Mouse (Mus musculus) MEL (cell line): ENCODE results near the gene Zfp961. TPM values are rescaled to one million over a fixed set of nuclear protein-coding genes. Genes with fewer than 3 reads are reported as not detected.
A peak's percentile ranks its signal among the peaks of the same experiment; 100 is the strongest.

ENCODE experiments used
- DNase-seq: peaks from one replicate; pipeline ENCODE4 v3.0.0; 2011; ENCODE audit warnings: low read depth, low spot score
- H3K27ac ChIP-seq: 2 replicates; pipeline ENCODE4 v1.5.1; 2012; ENCODE audit warnings: low read depth, mild to moderate bottlenecking, control low read depth, low read length, moderate library complexity; ENCODE audit not compliant: control insufficient read depth
- H3K27me3 ChIP-seq, 2 experiments: fragments of 150-350 bp in 1 of 2; sonication (generic) in 1 of 2; 2 replicates each; pipeline ENCODE4 v1.6.1; 2012; ENCODE audit warnings: low read length in 2 of 2, mild to moderate bottlenecking in 2 of 2, improper control_type of control experiment in 1 of 2, moderate library complexity in 1 of 2; ENCODE audit not compliant: insufficient read depth in 2 of 2, control insufficient read depth in 1 of 2
- H3K36me3 ChIP-seq, 2 experiments: 2 replicates each; pipeline ENCODE4 v1.6.1; 2012 to 2014; ENCODE audit warnings: low read length in 2 of 2, improper control_type of control experiment in 1 of 2, inconsistent platforms in 1 of 2, mild to moderate bottlenecking in 1 of 2; ENCODE audit not compliant: insufficient read depth in 2 of 2, control insufficient read depth in 1 of 2
- H3K4me1 ChIP-seq, 2 experiments: fragments of 150-350 bp in 1 of 2; sonication (generic) in 1 of 2; 2 replicates each; pipeline ENCODE4 v1.6.1; 2012; ENCODE audit warnings: low read length in 2 of 2, improper control_type of control experiment in 1 of 2, mild to moderate bottlenecking in 1 of 2; ENCODE audit not compliant: insufficient read depth in 2 of 2, control insufficient read depth in 1 of 2
- H3K4me3 ChIP-seq, 2 experiments: fragments of 150-350 bp in 1 of 2; sonication (generic) in 1 of 2; 2 replicates each; pipeline ENCODE4 v1.5.1; 2012; ENCODE audit warnings: low read depth in 2 of 2, low read length in 2 of 2, mild to moderate bottlenecking in 2 of 2, moderate library complexity in 2 of 2, control low read depth in 1 of 2, improper control_type of control experiment in 1 of 2; ENCODE audit not compliant: control insufficient read depth in 1 of 2, insufficient read depth in 1 of 2
- H3K79me2 ChIP-seq: 2 replicates; pipeline ENCODE4 v1.6.1; 2012; ENCODE audit warnings: mild to moderate bottlenecking, low read length, moderate library complexity; ENCODE audit not compliant: control insufficient read depth, poor library complexity, insufficient read depth
- H3K9ac ChIP-seq: 2 replicates; pipeline ENCODE4 v1.6.1; 2012; ENCODE audit warnings: low read depth, mild to moderate bottlenecking, control low read depth, low read length, moderate library complexity; ENCODE audit not compliant: control insufficient read depth, poor library complexity, severe bottlenecking
- H3K9me3 ChIP-seq: fragments of 150-350 bp; sonication (generic); replicated peaks from 2 replicates; pipeline ENCODE4 v1.6.1; 2012; ENCODE audit warnings: mild to moderate bottlenecking, low read length, improper control_type of control experiment, moderate library complexity; ENCODE audit not compliant: insufficient read depth
- BHLHE40 ChIP-seq: IDR thresholded peaks from 2 replicates; pipeline ENCODE4 v1.6.1; 2012; ENCODE audit warnings: low read depth, mild to moderate bottlenecking, inconsistent platforms, low read length, improper control_type of control experiment, borderline replicate concordance
- CHD1 ChIP-seq: IDR thresholded peaks from 2 replicates; pipeline ENCODE4 v1.6.1; 2012; ENCODE audit warnings: low read depth, mild to moderate bottlenecking, inconsistent platforms, low read length, improper control_type of control experiment
- CHD2 ChIP-seq: IDR thresholded peaks from 2 replicates; pipeline ENCODE4 v1.6.1; 2011; ENCODE audit warnings: low read length, improper control_type of control experiment
- CTCF ChIP-seq, 3 experiments: IDR thresholded peaks in 2 of 3; conservative IDR thresholded peaks in 1 of 3; 2 replicates each; pipeline ENCODE4 v1.5.1; 2011 to 2012; ENCODE audit warnings: low read length in 3 of 3, low read depth in 2 of 3, mild to moderate bottlenecking in 2 of 3, improper control_type of control experiment in 1 of 3, inconsistent platforms in 1 of 3, mixed read lengths in 1 of 3, moderate library complexity in 1 of 3; ENCODE audit not compliant: control insufficient read depth in 1 of 3, insufficient read depth in 1 of 3, poor library complexity in 1 of 3, severe bottlenecking in 1 of 3
- E2F4 ChIP-seq: IDR thresholded peaks from 2 replicates; pipeline ENCODE4 v1.6.1; 2011; ENCODE audit warnings: low read depth, low read length, improper control_type of control experiment, borderline replicate concordance
- ELF1 ChIP-seq: IDR thresholded peaks from 2 replicates; pipeline ENCODE4 v1.6.1; 2014; ENCODE audit warnings: low read depth, mild to moderate bottlenecking, inconsistent platforms, low read length, improper control_type of control experiment, moderate library complexity
- EP300 ChIP-seq, 2 experiments: IDR thresholded peaks; 2 replicates each; pipeline ENCODE4 v1.6.1; 2011; ENCODE audit warnings: improper control_type of control experiment in 2 of 2, low read length in 2 of 2, low read depth in 1 of 2, mild to moderate bottlenecking in 1 of 2
- ETS1 ChIP-seq: IDR thresholded peaks from 2 replicates; pipeline ENCODE4 v1.6.1; 2012; ENCODE audit warnings: low read depth, mild to moderate bottlenecking, inconsistent platforms, low read length, improper control_type of control experiment, moderate library complexity
- GABPA ChIP-seq: IDR thresholded peaks from 2 replicates; pipeline ENCODE4 v1.6.1; 2012; ENCODE audit warnings: low read depth, mild to moderate bottlenecking, inconsistent platforms, low read length, improper control_type of control experiment, moderate library complexity
- GATA1 ChIP-seq: IDR thresholded peaks from 2 replicates; pipeline ENCODE4 v1.6.1; 2011; ENCODE audit warnings: low read depth, low read length, improper control_type of control experiment
- HCFC1 ChIP-seq: IDR thresholded peaks from 2 replicates; pipeline ENCODE4 v1.6.1; 2012; ENCODE audit warnings: low read depth, mild to moderate bottlenecking, inconsistent platforms, low read length, improper control_type of control experiment, moderate library complexity
- JUND ChIP-seq: IDR thresholded peaks from 2 replicates; pipeline ENCODE4 v1.6.1; 2011; ENCODE audit warnings: low read depth, mild to moderate bottlenecking, improper control_type of control experiment, low read length
- KAT2A ChIP-seq: conservative IDR thresholded peaks from 2 replicates; pipeline ENCODE4 v1.6.1; 2012; ENCODE audit warnings: low read depth, low read length, improper control_type of control experiment, inconsistent platforms
- MAFK ChIP-seq: IDR thresholded peaks from 2 replicates; pipeline ENCODE4 v1.6.1; 2011; ENCODE audit warnings: low read depth, mild to moderate bottlenecking, low read length, improper control_type of control experiment, borderline replicate concordance
- MAX ChIP-seq: IDR thresholded peaks from 2 replicates; pipeline ENCODE4 v1.6.1; 2011; ENCODE audit warnings: low read length, improper control_type of control experiment
- MAZ ChIP-seq: IDR thresholded peaks from 2 replicates; pipeline ENCODE4 v1.6.1; 2012; ENCODE audit warnings: low read depth, mild to moderate bottlenecking, inconsistent platforms, low read length, improper control_type of control experiment
- MXI1 ChIP-seq: IDR thresholded peaks from 2 replicates; pipeline ENCODE4 v1.6.1; 2011; ENCODE audit warnings: mild to moderate bottlenecking, low read depth, low read length, improper control_type of control experiment
- MYB ChIP-seq: IDR thresholded peaks from 2 replicates; pipeline ENCODE4 v1.6.1; 2011; ENCODE audit warnings: mild to moderate bottlenecking, low read depth, low read length, improper control_type of control experiment
- MYC ChIP-seq: IDR thresholded peaks from 2 replicates; pipeline ENCODE4 v1.6.1; 2011; ENCODE audit warnings: low read depth, mild to moderate bottlenecking, low read length, improper control_type of control experiment, moderate library complexity
- NELFE ChIP-seq: IDR thresholded peaks from 2 replicates; pipeline ENCODE4 v1.6.1; 2011; ENCODE audit warnings: low read depth, low read length, improper control_type of control experiment
- NRF1 ChIP-seq: IDR thresholded peaks from 2 replicates; pipeline ENCODE4 v1.6.1; 2014; ENCODE audit warnings: low read depth, mild to moderate bottlenecking, inconsistent platforms, low read length, improper control_type of control experiment, moderate library complexity; ENCODE audit not compliant: poor library complexity, insufficient read depth, severe bottlenecking
- POLR2A ChIP-seq, 2 experiments: IDR thresholded peaks; 2 replicates each; pipeline ENCODE4 v1.6.1; 2011 to 2012; ENCODE audit warnings: low read length in 2 of 2, mild to moderate bottlenecking in 2 of 2, control low read depth in 1 of 2, improper control_type of control experiment in 1 of 2, low read depth in 1 of 2, moderate library complexity in 1 of 2; ENCODE audit not compliant: control insufficient read depth in 1 of 2, insufficient read depth in 1 of 2, poor library complexity in 1 of 2
- POLR2AphosphoS2 ChIP-seq: IDR thresholded peaks from 2 replicates; pipeline ENCODE4 v1.6.1; 2011; ENCODE audit warnings: low read length, improper control_type of control experiment
- POLR2AphosphoS5 ChIP-seq: IDR thresholded peaks from 2 replicates; pipeline ENCODE4 v1.6.1; 2012; ENCODE audit warnings: low read depth, borderline replicate concordance, mild to moderate bottlenecking, inconsistent platforms, low read length, moderate library complexity, mixed read lengths
- RAD21 ChIP-seq: IDR thresholded peaks from 2 replicates; pipeline ENCODE4 v1.6.1; 2011; ENCODE audit warnings: mild to moderate bottlenecking, low read depth, low read length, improper control_type of control experiment
- SIN3A ChIP-seq: IDR thresholded peaks from 2 replicates; pipeline ENCODE4 v1.6.1; 2012; ENCODE audit warnings: low read length, improper control_type of control experiment, inconsistent platforms
- SMC3 ChIP-seq: IDR thresholded peaks from 2 replicates; pipeline ENCODE4 v1.6.1; 2011; ENCODE audit warnings: low read depth, low read length, improper control_type of control experiment
- TAL1 ChIP-seq: IDR thresholded peaks from 2 replicates; pipeline ENCODE4 v1.6.1; 2012; ENCODE audit warnings: mild to moderate bottlenecking, inconsistent platforms, low read length, moderate library complexity, mixed read lengths
- TBP ChIP-seq: IDR thresholded peaks from 2 replicates; pipeline ENCODE4 v1.8.0; 2011; ENCODE audit warnings: low read depth, low read length, improper control_type of control experiment
- TCF12 ChIP-seq: IDR thresholded peaks from 2 replicates; pipeline ENCODE4 v1.6.1; 2014; ENCODE audit warnings: low read depth, mild to moderate bottlenecking, inconsistent platforms, low read length, improper control_type of control experiment, moderate library complexity
- UBTF ChIP-seq: IDR thresholded peaks from 2 replicates; pipeline ENCODE4 v1.6.1; 2012; ENCODE audit warnings: low read depth, mild to moderate bottlenecking, inconsistent platforms, low read length, improper control_type of control experiment, moderate library complexity, borderline replicate concordance; ENCODE audit not compliant: insufficient read depth
- USF1 ChIP-seq: IDR thresholded peaks from 2 replicates; pipeline ENCODE4 v1.6.1; 2014; ENCODE audit warnings: low read depth, mild to moderate bottlenecking, inconsistent platforms, low read length, improper control_type of control experiment, moderate library complexity
- USF2 ChIP-seq, 2 experiments: IDR thresholded peaks; 2 replicates each; pipeline ENCODE4 v1.6.1; 2011 to 2012; ENCODE audit warnings: improper control_type of control experiment in 2 of 2, low read length in 2 of 2, borderline replicate concordance in 1 of 2, inconsistent platforms in 1 of 2, low read depth in 1 of 2, mild to moderate bottlenecking in 1 of 2; ENCODE audit not compliant: insufficient read depth in 1 of 2
- ZC3H11A ChIP-seq: IDR thresholded peaks from 2 replicates; pipeline ENCODE4 v1.6.1; 2012; ENCODE audit warnings: low read depth, mild to moderate bottlenecking, inconsistent platforms, low read length, improper control_type of control experiment
- ZKSCAN1 ChIP-seq: IDR thresholded peaks from 2 replicates; pipeline ENCODE4 v1.6.1; 2012; ENCODE audit warnings: low read depth, mild to moderate bottlenecking, inconsistent platforms, low read length, improper control_type of control experiment, moderate library complexity
- ZMIZ1 ChIP-seq: IDR thresholded peaks from 2 replicates; pipeline ENCODE4 v1.6.1; 2012; ENCODE audit warnings: low read depth, mild to moderate bottlenecking, inconsistent platforms, low read length, improper control_type of control experiment, moderate library complexity
- polyA plus RNA-seq, 2 experiments: library from polyadenylated mRNA; stranded (reverse) in 1 of 2; unstranded in 1 of 2; fragments of >175 nt in 1 of 2; fragments of >200 nt in 1 of 2; gene quantifications; 2 replicates each; pipeline versions ENCODE4 v1.2.1 to v1.2.4; 2012; ENCODE audit warnings: low replicate concordance in 2 of 2, low read depth in 1 of 2; ENCODE audit not compliant: insufficient read length in 2 of 2, insufficient read depth in 1 of 2, missing spikeins in 1 of 2
- total RNA-seq: library from RNA; depleted of rRNA; stranded (reverse); fragments of 300-350 nt; gene quantifications from 2 replicates; pipeline ENCODE4 v1.2.3, GENCODE M21; 2012

Gene Zfp961
- total and polyA plus RNA-seq, 3 experiments: 26.1 to 30.6 TPM; not detected in 1

DNA sequence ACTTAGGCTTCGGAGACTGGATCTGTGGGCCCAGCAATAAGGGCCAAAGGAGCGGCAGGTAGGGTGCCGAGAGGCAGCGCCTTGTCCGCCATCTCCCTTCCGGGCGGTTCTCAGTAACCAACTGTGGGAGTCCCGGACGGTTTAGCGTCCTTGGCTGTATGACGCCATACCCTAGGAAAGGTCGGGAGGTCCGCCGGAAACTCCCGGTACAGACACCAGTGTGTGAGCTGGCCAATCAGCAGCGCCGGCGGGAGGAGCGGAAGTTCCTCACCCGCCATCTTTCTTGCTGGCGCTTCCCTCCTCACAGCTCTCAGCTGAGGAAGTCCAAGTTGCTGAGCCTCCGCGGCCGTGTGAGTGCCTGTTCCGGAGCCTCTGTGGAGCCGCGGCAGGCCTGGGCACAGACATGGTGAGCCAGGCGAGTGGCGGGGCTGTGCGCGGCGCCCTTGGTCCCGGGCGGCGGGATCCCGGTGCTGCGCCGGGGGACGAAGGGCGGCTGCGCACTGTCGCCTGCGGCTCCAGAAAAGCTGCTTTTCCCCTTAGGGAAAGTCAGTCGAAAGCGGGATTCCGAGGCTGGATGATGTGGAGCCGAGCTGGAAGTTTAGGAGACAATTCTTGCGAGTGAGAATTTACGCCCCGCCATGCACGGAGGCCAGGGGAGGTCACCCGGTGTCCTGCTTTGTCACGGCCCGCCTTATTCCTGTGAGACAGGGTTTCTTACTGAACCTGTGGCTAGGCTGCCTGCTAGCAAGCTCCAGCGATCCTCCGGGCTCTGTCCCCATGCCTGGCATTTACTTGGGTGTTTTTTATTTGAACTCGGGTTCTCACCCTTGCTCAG is 28.1 kb upstream of the Zfp961 start:
- peak; percentile 97 for DNase-seq
- TF ChIP-seq GATA1: 0 out of 2 replicates have a peak, but pooled peaks have one; percentile 13
- no peak for TF ChIP-seq USF1
- TF ChIP-seq ZC3H11A: no peak
- TF ChIP-seq GABPA: no peak
- peak; percentile 71 to 84 for TF ChIP-seq POLR2A (IDR thresholded peaks at IDR 0.05; ENCODE audit: control insufficient read depth in 1 of 2, insufficient read depth in 1 of 2, low read depth in 1 of 2, low read length in 2 of 2, poor library complexity in 1 of 2)
- no peak for TF ChIP-seq EP300 (IDR thresholded peaks at IDR 0.05; ENCODE audit: low read depth in 1 of 2, low read length in 2 of 2)
- peak; percentile 59 for TF ChIP-seq TBP
- peak; percentile 6; the same call in 1 of the 2 replicates for TF ChIP-seq SMC3
- no peak for TF ChIP-seq ZKSCAN1
- no peak for TF ChIP-seq RAD21
- peak; percentile 60 for TF ChIP-seq NRF1
- peak; percentile 64 for TF ChIP-seq ETS1
- peak; percentile 72 for TF ChIP-seq MYB
- no peak for TF ChIP-seq CHD1
- peak; percentile 70; the same call in 1 of the 2 replicates for TF ChIP-seq ELF1
- TF ChIP-seq MAX: no peak
- TF ChIP-seq MYC: no peak
- peak; percentile 74 for TF ChIP-seq KAT2A
- TF ChIP-seq HCFC1: peak; percentile 90
- no peak for TF ChIP-seq MAFK
- TF ChIP-seq POLR2AphosphoS5: no peak
- TF ChIP-seq TAL1: no peak
- peak; percentile 57; the same call in 1 of the 2 replicates for TF ChIP-seq NELFE
- TF ChIP-seq JUND: no peak
- peak; percentile 47; the same call in 1 of the 2 replicates for TF ChIP-seq TCF12
- no peak for TF ChIP-seq CTCF (IDR thresholded peaks at IDR 0.05 in 2 of 3, conservative IDR thresholded peaks at IDR 0.05 in 1 of 3; ENCODE audit: control insufficient read depth in 1 of 3, insufficient read depth in 1 of 3, low read depth in 2 of 3, low read length in 3 of 3, poor library complexity in 1 of 3, severe bottlenecking in 1 of 3)
- no peak for TF ChIP-seq BHLHE40
- no peak for TF ChIP-seq E2F4
- no peak for TF ChIP-seq UBTF
- TF ChIP-seq MAZ: no peak
- peak; percentile 68 for TF ChIP-seq SIN3A
- TF ChIP-seq POLR2AphosphoS2: peak; percentile 96
- TF ChIP-seq ZMIZ1: peak; percentile 85
- TF ChIP-seq MXI1: peak; percentile 54
- no peak for TF ChIP-seq USF2 (IDR thresholded peaks at IDR 0.05; ENCODE audit: borderline replicate concordance in 1 of 2, insufficient read depth in 1 of 2, low read depth in 1 of 2, low read length in 2 of 2)
- TF ChIP-seq CHD2: no peak

More for the DNA sequence above, 28.1 kb upstream of the Zfp961 start:
- Histone ChIP-seq H3K36me3 (peaks cover 0 to 35% of the 10 kb centered on the region in 2 experiments; a peak in 3 of 4 replicates), H3K27me3 (no peaks in the 10 kb centered on the region), H3K27ac (peak overlapping the region; percentile 95), H3K9ac (peak overlapping the region; percentile 95), H3K4me1 (peaks cover 7 to 18% of the 10 kb centered on the region in 2 experiments), H3K9me3 (no peaks in the 10 kb centered on the region), H3K4me3 (peak overlapping the region; percentile 88 to 90), H3K79me2 (peaks cover 19% of the 10 kb centered on the region)
